ENCODE assay signal across 8 mouse cellular contexts in genomic region chr2:72674229-72674628, GRCm38 (mm10).
A peak's percentile ranks its signal among the peaks of the same experiment; 100 is the strongest.
DNase-seq lines count a peak whose midpoint lies in the region; ATAC-seq lines count a peak whose summit lies in the region.

No protein-coding gene starts in this region.

- no peaks in the 10 kb centered on the region for H3K27me3 ChIP-seq in kidney, embryonic 16.5 days (ENCODE audit: insufficient read depth, low read length)
- H3K27me3 ChIP-seq in embryonic facial prominence, embryonic 11.5 days (ENCODE audit: control insufficient read depth, insufficient read depth, low read length) = no peaks in the 10 kb centered on the region
- H3K27me3 ChIP-seq in heart, embryonic 16.5 days (ENCODE audit: control insufficient read depth, insufficient read depth, low read length) = 0 out of 2 replicates have a peak, but pooled peaks cover 2% of the 10 kb centered on the region

- H3K9ac ChIP-seq in kidney, embryonic 16.5 days (replicated peaks; ENCODE audit: low read length) = no peak overlapping the region
- no peak overlapping the region; the same call in 1 of the 2 replicates for H3K9ac ChIP-seq in embryonic facial prominence, embryonic 11.5 days (replicated peaks; ENCODE audit: low read length)
- peak overlapping the region; percentile 11; the same call in 1 of the 2 replicates for H3K9ac ChIP-seq in heart, embryonic 16.5 days (ENCODE audit: low read length)

- no peaks in the 10 kb centered on the region for H3K36me3 ChIP-seq in kidney, embryonic 16.5 days (ENCODE audit: insufficient read depth, low read length)
- H3K36me3 ChIP-seq in embryonic facial prominence, embryonic 11.5 days (replicated peaks; ENCODE audit: control insufficient read depth, insufficient read depth, low read depth, low read length) = no peaks in the 10 kb centered on the region
- no peaks in the 10 kb centered on the region for H3K36me3 ChIP-seq in heart, embryonic 16.5 days (ENCODE audit: control insufficient read depth, insufficient read depth)

- no peak for DNase-seq in kidney, adult 11 months
- peak; percentile 64 for DNase-seq in embryonic facial prominence, embryonic 11.5 days (ENCODE audit: low spot score)
- DNase-seq in mesoderm, embryonic 11.5 days (ENCODE audit: low read depth, low spot score) = peak; percentile 54
- DNase-seq in urinary bladder, postnatal 36 days (ENCODE audit: low spot score in 2 of 2) = peak; percentile 7 to 29
- no peak for DNase-seq in thymus, postnatal 36 days
- no peak for DNase-seq in thymus, postnatal 0 days (ENCODE audit: low spot score)

- H3K4me1 ChIP-seq in kidney, embryonic 16.5 days (ENCODE audit: insufficient read depth, low read length) = peaks cover 12% of the 10 kb centered on the region
- no peaks in the 10 kb centered on the region for H3K4me1 ChIP-seq in embryonic facial prominence, embryonic 11.5 days (ENCODE audit: control insufficient read depth, insufficient read depth, low read length)
- H3K4me1 ChIP-seq in heart, embryonic 16.5 days (ENCODE audit: control insufficient read depth, insufficient read depth, low read length) = peaks cover 7% of the 10 kb centered on the region; the same call in 1 of the 2 replicates

- H3K27ac ChIP-seq in kidney, embryonic 16.5 days (ENCODE audit: low read length) = peak overlapping the region; percentile 44; the same call in 1 of the 2 replicates
- H3K27ac ChIP-seq in embryonic facial prominence, embryonic 11.5 days (replicated peaks; ENCODE audit: low read depth, low read length) = no peak overlapping the region
- no peak overlapping the region for H3K27ac ChIP-seq in heart, embryonic 16.5 days (ENCODE audit: low read length)

- peak; percentile 87 for ATAC-seq in kidney, embryonic 16.5 days (ENCODE audit: low FRiP score, low TSS enrichment)
- no peak for ATAC-seq in embryonic facial prominence, embryonic 11.5 days (replicated peaks; ENCODE audit: insufficient number of reproducible peaks, low FRiP score, low TSS enrichment, low read depth)
- ATAC-seq in heart, embryonic 16.5 days (replicated peaks; ENCODE audit: extremely low read depth, insufficient read depth, low FRiP score) = peak; percentile 72

- H3K4me2 ChIP-seq in kidney, embryonic 16.5 days (replicated peaks; ENCODE audit: low read depth, low read length) = 0 out of 2 replicates have a peak overlapping the region, but pooled peaks have one; percentile 8
- no peak overlapping the region for H3K4me2 ChIP-seq in embryonic facial prominence, embryonic 11.5 days (ENCODE audit: low read depth, low read length)
- peak overlapping the region; percentile 23 for H3K4me2 ChIP-seq in heart, embryonic 16.5 days (ENCODE audit: low read depth, low read length)

- H3K4me3 ChIP-seq in kidney, embryonic 16.5 days (ENCODE audit: low read length) = no peak overlapping the region
- no peak overlapping the region for H3K4me3 ChIP-seq in embryonic facial prominence, embryonic 11.5 days (ENCODE audit: low read depth, low read length)
- no peak overlapping the region for H3K4me3 ChIP-seq in heart, embryonic 16.5 days (ENCODE audit: low read length)

- no peaks in the 10 kb centered on the region for H3K9me3 ChIP-seq in kidney, embryonic 16.5 days (ENCODE audit: low read length)
- no peaks in the 10 kb centered on the region for H3K9me3 ChIP-seq in embryonic facial prominence, embryonic 11.5 days (replicated peaks; ENCODE audit: control insufficient read depth, low read length)
- no peaks in the 10 kb centered on the region for H3K9me3 ChIP-seq in heart, embryonic 16.5 days (replicated peaks; ENCODE audit: control insufficient read depth, low read length)

- WGBS in kidney, embryonic 16.5 days = 4% methylated on average over 4 of the region's 4 CpGs
- WGBS in embryonic facial prominence, embryonic 11.5 days = 3% methylated on average over 4 of the region's 4 CpGs
- WGBS in heart, embryonic 16.5 days = 13% methylated on average over 4 of the region's 4 CpGs

Comparison
In these comparisons a context has a peak if more than half of its experiments do, and no peak if none do; other contexts are left out.
1. DNase-seq: peak in embryonic facial prominence, embryonic 11.5 days (single experiment), mesoderm, embryonic 11.5 days (single experiment) and urinary bladder, postnatal 36 days (2 of 2); none in kidney, adult 11 months (single experiment), thymus, postnatal 36 days (0 of 2) and thymus, postnatal 0 days (single experiment).